10 mouse cellular contexts compared by ENCODE assay signal in the genomic region with DNA sequence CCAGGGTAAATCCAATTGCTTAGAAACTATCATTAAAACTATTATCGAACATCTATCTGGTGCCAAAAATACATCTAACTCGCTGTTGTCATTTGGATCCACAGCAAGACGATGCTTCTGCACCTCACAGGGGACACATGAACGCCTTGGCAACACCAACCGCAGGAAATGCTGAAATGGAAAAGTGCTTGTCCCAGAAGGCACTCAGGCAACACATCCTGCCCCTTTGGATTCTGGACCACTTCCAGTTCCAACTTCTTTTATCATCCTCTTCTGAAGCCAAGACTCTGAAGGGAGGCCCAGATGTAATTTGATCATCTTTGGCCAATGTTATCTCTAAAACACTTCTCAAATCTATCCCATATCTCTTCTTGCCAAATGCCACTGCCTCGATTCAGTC.
DNase-seq lines count a peak whose midpoint lies in the region; ATAC-seq lines count a peak whose summit lies in the region.
"Had no signal": no experiment of that assay in that cellular context is flagged by ENCODE, and none has a peak within 500 bp of the region (broad histone marks: within the 10 kb centered on the region; RNA-seq: fewer than 3 reads in every experiment).

No protein-coding gene starts in this region.

- H3K36me3 ChIP-seq in lung, embryonic 16.5 days (ENCODE audit: control insufficient read depth, insufficient read depth, low read length): no peaks in the 10 kb centered on the region

- no peak overlapping the region for H3K4me3 ChIP-seq in lung, embryonic 16.5 days (ENCODE audit: low read length)

- no peak overlapping the region for H3K4me2 ChIP-seq in lung, embryonic 16.5 days (ENCODE audit: low read depth, low read length)

- 0 out of 2 replicates have a peak overlapping the region, but pooled peaks have one; percentile 16 for H3K27ac ChIP-seq in lung, embryonic 16.5 days (ENCODE audit: low read length)
- H3K27ac ChIP-seq: macrophage had no signal

- H3K9ac ChIP-seq in lung, embryonic 16.5 days (ENCODE audit: low read length): no peak overlapping the region

- DNase-seq in heart, adult 8-10 months (ENCODE audit: low spot score): peak; percentile 21
- DNase-seq in heart, postnatal 4 days: no peak
- DNase-seq in adrenal gland, postnatal 14 days: peak; percentile 21
- DNase-seq in gastrocnemius, postnatal 25 days: peak; percentile 70
- DNase-seq in thymus, postnatal 4 days: no peak
- no peak for DNase-seq in right cerebral cortex, adult 2 months (ENCODE audit: low spot score in 2 of 2)
- DNase-seq: cerebellum, postnatal 36 days; thymus, adult 18-20 months had no signal

- H3K4me1 ChIP-seq in lung, embryonic 16.5 days (replicated peaks; ENCODE audit: control insufficient read depth, insufficient read depth, low read length): peaks cover 17% of the 10 kb centered on the region

- H3K9me3 ChIP-seq in lung, embryonic 16.5 days (ENCODE audit: control insufficient read depth, low read length): no peaks in the 10 kb centered on the region

- WGBS in lung, embryonic 16.5 days: 45% methylated on average over 6 of the region's 6 CpGs

- peak; percentile 73; the same call in 1 of the 2 replicates for ATAC-seq in lung, embryonic 16.5 days (ENCODE audit: low read depth)

- no peaks in the 10 kb centered on the region for H3K27me3 ChIP-seq in lung, embryonic 16.5 days (ENCODE audit: control insufficient read depth, insufficient read depth, low read depth, low read length)

Comparison
In these comparisons a context has a peak if more than half of its experiments do, and no peak if none do; other contexts are left out.
1. DNase-seq: peak in heart, adult 8-10 months (single experiment), adrenal gland, postnatal 14 days (single experiment) and gastrocnemius, postnatal 25 days (single experiment); none in heart, postnatal 4 days (single experiment), thymus, postnatal 4 days (single experiment) and right cerebral cortex, adult 2 months (0 of 2).